Mouse (Mus musculus) cerebellum, adult 8-10 months (tissue): ENCODE measurements at regions not wholly inside any gene's neighbourhood (a gene's known extent, or its start where the extent isn't known, plus 50 kb on each side); places are given as distances from the start of the nearest gene placed in this dataset.

Source experiments
- DNase-seq: peaks from one replicate; pipeline ENCODE4 v3.0.0; 2022

DNA sequence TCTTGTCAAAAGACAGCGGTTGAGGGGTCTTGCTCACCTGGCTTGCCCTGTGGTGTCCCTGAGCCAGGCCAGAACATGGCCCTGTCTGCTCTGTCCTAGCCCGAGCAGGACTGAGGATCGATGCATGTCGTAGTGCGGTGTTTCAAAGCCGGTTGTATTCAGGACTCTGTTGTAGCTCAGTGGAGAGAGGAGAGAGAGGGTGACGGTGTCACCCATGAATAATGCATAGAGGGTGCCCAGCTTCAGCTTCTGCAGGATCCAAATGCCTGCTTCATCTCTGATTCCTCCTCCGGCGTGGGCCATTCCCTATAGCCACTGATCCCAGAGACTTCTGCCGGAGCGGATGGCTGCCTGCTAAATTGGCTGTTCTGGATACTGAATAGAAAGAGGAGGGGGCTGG lies 126.7 kb upstream of the Cadm1 start:
- DNase-seq: no peak

DNA sequence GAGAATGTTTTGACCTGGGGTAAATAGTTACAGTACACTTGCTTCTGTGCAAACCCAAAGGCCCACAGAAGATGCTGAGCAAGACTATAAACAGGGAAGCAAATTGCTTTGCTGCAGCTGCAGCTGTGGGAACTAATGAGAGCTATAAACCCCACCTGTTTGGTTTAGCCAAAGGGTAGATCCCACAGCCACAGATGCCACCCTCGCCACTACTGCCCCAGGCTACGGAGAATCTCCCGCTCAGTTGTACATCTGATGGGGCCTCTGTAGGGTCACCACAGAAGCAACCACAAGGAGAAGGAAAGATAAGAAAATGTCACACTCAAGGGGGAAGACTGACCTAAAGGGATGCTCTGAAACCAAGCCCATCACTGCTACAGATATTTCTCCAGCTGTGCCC lies 125.2 kb upstream of the Cadm1 start:
- DNase-seq: no peak

DNA sequence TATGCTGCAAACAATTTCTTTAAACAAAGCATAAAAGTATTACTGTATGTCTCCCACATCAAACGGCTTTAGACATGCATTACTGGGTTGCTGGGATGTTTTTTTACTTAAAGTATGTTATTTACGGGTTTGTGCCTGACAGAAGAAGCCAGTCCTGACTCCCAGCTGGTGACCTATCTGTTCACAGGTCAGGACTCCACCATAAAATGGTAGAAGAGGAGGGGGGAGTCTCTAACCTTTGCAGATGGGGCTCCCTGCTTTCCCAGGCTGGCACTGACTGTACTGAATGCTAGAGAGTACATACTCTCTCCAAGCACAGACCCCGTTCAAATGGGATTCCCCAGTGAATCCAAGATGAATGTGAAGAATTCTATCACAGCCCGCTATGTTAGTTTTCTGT lies 124.4 kb upstream of the Cadm1 start:
- DNase-seq: no peak

DNA sequence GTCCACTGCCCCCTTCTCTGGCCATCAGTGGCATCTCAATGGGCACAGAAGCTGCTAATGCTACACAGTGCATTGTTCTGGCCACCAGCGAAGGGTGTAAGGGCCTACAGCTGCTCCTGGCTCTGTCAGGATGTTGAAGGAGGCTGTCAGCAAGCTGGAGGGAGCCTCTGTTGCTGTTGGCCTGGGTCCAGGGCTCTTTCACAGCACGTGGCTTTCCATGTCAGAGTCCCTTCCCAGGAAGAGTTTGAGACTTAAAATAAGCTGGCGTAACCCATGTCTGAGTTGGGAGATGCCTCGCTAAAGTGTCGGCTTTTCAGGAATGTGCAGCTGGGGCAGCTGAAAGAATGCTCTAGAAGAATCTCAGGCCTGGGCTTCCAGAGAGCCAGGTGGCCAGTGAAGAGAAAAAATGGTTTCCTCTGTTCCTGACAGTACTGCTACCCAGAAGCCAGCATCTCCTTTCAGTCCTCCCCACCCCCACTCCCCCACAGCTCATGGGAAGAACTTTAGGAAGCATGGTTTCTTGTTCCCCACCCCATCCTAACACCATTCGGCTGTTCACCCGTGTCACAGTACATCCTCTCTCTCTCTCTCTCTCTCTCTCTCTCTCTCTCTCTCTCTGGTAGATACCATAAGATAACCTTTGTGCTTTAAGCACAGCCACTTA lies 122.8 kb upstream of the Cadm1 start:
- no peak for DNase-seq

DNA sequence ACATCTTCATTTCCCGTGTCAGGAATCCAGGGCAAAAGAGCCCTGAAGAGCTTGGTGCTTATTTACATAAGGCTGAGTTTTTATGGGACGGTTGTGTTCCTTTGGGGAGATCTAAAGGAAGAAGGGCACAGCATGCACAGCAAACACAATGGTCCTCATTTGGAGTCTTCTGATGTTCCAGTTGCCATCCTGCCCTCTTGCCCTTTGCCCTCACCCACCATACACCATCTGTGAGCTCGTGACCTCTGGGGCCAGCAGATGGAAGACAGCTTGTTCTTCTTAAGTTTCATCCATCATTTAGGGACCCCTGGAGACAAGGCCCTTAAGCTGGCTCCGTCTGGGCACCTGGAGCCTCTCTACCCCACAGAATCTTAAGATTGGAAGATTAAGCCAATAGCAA lies 121.9 kb upstream of the Cadm1 start:
- DNase-seq: no peak

DNA sequence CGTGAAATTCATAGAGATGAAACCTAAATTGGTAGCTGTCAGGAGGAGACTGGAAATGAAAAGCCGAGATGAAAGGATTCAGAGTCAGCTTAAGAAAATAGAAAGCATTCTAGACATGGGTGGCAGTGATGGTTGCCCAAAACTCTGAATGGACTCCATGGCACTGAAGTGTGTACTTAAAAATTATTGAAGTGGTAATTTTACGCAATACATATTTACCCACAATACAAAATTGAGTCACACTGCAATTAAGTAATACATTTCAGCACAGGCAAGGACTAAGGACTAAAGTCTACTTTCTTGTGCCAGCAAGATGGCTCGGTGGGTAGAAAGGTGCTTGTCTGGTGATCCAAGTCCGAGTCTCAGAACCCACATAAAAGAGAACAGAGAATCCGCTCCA lies 120.4 kb upstream of the Cadm1 start:
- no peak for DNase-seq

DNA sequence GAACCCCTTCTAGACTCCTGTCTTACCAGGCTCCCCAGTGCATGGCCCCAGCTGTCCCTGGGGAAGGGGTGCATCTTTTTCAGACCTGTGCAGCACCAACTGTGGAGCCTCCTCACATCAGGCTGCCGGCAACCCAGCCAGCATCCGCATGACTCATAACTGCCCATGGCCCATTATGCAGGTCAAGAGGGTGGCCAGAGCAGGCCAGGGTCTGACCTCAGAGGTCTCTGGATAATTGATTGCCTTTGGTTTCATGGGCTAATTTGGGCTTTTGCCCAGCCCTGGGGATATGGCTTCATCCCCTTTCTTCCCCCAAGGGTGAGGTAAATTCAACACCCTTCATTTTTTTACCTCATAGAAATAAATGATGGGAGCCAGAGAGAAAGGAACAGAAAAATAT lies 117.2 kb upstream of the Cadm1 start:
- no peak for DNase-seq

DNA sequence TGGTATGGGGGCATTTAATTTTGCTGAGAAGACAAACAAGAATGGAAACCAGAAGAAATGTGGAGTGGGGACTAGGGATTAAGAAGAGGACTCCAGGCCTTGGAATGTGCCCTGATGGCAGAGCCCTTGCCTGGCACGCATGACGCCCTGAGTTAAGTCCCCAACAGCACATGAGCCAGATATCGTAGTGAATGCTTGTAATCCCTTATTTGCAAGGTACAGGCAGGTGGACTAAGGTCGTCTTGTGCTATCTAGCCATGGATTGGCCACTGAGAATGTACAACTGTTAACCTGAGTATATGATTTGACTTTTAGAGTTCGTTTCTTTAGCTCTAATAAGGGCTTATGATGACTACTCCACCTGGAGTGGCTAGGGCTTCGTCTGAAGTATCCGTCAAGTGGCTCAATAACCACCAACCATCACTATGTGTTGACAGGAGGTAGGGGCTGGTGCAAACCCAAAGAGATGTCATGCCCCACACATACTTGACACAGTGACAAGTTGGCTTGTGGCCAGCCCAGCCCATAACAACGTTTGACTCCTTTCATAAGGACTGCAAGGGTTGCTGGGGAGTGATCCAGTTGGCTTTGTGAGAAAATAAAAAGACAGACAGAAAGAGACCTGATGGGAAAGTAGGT lies 115.5 kb upstream of the Cadm1 start:
- no peak for DNase-seq

DNA sequence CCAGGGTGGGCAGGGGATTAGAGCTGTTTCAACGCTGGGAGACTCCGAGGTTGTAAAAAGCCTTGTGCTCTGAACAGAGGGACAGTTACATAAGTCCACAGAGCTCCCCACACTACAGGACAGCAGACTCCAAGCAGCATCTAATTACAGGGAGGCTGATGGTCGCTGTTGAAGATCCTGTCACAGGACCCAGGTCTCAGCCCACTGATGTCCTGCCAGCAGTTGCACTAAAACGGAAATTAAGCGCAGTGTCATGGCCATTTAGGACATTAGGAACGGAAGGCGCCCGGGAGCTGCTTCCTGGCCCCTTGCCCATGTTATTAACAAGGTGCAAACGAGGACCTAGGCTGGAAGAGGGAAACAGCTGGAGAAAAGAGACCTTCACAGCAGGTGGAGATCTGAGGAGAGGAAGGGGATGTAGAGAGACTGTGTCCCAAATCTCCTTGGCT lies 107.8 kb upstream of the Cadm1 start:
- DNase-seq: peak; percentile 68

DNA sequence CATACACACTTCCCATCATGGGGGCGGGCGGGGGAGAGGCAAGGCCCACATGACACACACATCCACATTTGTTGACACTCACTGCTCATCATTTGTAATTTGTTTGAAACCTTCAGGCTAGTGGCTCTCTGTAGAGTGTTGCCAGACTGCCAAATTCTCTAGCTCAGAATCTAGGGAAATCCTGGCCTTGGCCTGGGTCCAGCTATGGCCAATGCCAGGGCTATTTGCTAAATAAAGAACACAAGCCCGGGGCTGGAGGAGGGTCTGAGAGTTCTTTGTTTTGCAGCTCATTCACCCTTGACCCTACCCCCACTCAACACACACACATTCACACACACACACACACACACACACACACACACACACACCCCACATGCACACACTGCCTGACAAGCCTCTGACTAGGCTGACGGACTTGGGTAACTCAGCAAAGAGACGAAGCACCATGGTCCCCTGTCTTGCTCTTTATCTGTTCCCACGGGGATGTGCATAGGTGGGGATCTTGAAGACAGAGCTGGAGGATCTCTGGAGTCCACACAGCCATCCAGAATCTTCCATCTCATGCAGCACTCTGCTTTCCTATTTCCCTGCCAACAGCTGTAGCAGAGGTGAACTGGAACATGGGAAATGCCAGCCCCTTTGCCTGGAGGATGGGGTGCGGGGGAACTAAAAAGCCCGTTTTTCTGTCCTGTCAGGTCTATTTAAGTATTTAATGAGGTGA lies 107.1 kb upstream of the Cadm1 start:
- DNase-seq: peak; percentile 86

DNA sequence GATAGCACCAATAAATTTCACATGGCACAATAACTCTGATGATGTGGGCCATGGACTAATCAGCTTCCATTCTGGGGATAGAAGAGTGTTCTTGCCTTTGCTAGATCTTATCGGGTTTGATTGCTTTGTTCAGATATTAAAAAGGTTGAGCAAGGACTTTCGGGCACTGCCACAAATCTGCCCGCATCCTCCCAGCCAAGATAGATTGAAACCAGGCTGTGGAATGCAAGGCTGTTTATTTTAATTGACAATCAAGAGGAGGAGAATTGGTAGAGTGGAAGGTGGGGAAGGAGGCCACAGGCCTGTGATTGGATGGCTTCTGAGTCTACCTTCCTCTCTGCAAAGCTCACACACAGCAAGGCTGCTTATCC lies 106.5 kb upstream of the Cadm1 start:
- no peak for DNase-seq

DNA sequence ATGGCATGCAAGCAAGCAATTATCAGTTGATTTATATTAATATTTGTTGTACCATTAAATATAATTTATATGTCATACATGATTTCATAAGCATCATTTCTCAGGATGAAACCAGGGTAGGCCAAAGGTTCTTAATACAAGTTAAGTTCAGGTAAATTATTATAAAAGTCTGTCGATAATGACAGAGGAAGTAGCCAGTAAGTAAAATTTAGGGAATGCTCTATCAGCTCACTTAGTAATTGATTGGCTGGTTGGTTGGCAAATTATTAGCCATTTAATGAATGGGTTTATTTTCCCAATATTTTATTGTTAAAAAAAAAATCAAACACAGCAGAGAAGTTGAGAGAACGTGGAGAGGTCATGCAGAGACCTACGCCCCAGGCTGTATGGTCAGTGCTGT lies 105.8 kb upstream of the Cadm1 start:
- DNase-seq: no peak

DNA sequence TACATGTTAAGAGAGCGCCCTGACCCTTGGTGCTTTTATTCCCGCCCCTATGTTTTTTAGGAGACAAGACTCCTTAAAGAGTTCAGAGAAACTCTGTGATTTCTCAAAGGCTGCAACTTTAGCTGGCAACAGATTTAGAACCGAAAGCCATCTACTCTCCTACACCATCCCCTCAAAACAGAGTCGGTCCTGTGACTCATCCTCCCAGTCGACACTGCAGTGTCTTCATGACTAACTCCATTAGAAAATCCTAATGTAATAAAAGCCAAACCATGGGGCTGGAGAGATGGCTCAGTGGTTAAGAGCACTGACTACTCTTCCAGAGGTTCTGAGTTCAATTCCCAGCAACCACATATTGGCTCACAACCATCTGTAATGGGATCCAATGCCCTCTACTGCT lies 103.3 kb upstream of the Cadm1 start:
- DNase-seq: no peak

DNA sequence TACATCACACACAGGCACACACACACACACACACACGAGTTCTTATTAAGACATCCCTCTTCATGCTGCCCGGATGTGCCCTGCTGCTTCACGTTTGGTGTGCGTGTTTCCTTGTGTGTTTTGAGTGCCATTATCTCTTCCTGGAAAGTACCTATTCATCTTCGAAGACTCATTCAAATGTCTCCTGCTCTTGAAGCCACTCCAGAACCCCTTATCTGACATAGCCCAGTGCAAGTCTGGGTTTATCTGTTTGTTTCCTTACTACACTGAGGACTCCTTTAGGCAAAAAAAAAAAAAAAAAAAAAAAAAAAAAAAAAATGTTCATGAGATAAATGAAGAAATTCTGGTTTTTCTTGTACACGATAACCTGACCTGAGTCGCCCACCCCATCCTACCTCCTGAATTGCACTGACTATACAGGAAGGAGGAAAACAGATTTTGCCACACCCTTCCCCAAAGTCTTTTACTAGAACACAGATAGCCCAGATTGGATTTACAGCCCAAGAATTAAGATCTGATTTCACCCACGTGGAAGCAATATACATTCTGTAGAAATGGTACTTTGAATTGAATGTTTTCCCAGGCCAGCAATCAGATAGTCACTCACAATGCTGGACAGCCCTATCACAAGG lies 101.1 kb upstream of the Cadm1 start:
- no peak for DNase-seq

DNA sequence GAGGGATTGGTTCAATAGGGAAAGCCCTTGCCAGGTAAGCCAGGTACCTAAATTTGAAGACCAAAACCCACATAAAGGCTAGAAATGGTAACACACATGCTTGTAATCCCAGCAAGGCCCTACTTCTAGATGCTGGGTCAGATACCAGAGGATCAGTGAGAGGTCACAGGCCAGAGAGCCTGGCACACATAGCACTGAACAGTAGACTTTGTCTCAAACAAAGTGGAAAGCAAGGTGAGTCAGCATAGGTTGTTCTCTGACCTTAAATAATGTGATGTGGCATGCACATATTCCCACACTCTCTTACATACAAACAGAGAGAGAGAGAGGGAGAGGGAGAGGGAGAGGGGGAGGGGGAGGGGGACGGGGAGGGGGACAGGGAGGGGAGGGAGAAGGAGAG lies 100.3 kb upstream of the Cadm1 start:
- no peak for DNase-seq

DNA sequence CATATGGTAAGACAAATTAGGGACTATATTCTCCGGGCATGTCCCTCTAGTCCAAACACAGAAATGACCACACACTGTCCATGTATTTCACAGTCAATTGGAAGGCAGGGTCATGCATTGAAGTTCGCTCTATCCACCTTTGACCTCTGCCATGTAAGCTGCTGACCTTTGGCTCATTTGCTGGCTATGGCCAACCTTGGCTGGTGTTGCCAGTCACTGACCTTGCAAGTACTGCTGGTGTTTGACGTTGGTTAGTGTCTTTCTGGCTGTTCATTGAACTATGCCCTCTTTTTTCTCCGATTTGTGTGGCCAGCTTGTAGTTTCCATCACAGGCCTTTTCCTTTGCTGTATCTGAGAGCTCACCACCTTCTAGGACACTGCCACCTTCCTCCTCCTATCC lies 97.3 kb upstream of the Cadm1 start:
- no peak for DNase-seq

DNA sequence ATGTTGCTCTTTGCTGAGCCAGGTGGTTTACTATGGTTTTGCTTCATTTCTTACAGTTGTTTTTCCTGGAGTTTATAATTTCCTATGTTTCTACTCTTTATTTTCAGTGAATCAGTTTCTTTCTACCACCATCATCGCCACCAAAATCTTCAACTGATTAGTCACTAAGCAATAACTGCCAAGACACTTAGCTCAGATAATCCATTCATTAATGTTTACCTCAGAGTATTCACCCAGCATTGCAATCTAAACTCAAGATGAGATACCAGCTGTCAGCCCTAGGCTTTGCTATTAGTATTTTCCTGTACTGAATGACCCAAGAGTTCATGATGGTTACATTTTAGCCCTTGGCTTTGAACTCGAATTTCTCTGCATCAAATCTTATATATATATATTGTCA lies 96.8 kb upstream of the Cadm1 start:
- no peak for DNase-seq

DNA sequence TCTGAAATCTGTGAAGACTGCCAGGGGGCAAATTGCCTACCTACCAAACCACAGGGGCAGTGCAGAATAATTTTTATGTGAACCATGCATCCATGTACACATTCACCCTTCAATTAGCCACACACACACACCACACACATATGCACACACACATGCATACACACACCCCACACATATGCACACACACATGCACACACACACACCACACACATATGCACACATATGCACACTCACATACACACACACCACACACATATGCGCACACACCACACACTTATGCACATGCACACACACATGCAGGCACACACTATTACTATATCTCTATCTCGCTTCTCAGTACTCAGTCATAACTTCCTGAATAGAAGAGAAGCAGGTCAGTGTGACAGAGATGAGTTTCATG lies 95.9 kb upstream of the Cadm1 start:
- no peak for DNase-seq

DNA sequence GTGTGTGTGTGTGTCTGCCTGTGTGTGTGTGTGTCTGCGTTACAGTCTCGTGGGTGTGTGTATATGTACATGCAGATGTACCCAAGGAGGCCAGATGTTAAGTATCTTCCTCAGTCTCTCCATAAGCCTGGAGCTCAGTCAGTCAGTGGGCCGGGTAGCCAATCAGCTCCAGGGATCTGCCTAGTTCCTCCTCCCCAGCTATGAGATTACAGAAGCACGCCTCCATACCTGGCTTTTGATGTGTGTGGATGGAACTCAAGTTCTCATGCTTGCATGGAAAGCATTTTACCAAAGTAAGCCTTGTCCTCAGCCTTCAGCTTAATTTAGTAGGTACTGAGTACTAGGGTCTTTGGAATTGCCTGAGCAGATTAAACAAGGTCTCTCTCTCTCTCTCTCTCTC lies 91.0 kb upstream of the Cadm1 start:
- no peak for DNase-seq

DNA sequence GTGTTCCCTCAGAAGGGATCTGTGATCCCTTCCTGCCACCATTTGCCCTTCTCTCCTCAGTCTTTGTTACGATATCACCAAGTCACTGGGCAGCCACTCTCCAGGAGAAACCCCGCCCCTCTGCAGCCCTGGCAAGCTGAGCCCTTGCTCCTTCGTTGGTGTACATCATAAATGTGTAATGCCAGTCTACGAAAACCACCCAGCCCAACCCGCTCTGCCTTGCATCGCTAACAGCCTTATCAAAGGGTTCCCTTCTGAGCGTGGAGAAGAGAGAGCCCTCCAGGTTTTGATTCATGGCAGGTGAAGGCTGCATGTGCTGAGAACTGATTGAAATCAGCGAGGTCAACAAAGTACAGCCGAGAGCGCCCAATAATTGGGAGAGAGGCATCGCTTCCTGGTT lies 90.5 kb upstream of the Cadm1 start:
- DNase-seq: no peak

DNA sequence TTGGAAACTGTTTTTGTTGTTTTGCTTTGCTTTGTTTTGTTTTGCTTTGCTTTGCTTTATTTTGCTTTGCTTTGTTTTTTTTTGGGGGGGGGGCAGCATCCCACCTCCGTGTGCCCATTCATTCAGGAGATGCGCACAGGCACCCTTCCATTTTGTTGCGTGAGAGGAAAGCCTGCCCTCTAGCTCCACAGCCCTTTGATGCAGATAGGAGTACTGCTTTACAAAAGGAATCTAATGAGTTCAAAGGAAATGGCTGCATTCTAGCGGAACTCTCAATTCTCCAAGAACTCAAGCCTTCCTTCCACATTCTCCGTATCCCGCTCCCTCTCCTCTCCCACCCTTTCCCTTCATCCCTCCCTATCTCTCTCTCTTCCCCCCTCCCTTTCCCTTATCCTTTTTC lies 89.8 kb upstream of the Cadm1 start:
- no peak for DNase-seq

DNA sequence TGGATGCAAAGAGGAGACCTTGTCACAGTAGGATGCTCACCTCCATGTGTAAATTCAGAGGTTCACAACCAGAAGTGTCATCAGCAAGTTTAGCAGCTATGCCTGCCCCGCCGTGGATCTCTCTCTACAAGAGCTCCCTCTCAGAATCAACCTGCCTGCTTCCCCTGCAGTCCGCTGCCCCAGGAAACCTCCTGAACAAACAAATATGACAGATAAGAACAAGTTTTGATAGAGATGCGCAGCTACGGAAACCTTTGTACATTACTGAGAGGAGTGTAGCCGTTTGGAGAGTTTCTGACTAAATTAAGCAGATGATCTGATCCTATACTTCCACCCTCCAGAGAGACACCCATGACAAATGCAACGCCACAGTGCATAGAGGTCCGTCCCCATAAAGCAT lies 88.8 kb upstream of the Cadm1 start:
- no peak for DNase-seq

DNA sequence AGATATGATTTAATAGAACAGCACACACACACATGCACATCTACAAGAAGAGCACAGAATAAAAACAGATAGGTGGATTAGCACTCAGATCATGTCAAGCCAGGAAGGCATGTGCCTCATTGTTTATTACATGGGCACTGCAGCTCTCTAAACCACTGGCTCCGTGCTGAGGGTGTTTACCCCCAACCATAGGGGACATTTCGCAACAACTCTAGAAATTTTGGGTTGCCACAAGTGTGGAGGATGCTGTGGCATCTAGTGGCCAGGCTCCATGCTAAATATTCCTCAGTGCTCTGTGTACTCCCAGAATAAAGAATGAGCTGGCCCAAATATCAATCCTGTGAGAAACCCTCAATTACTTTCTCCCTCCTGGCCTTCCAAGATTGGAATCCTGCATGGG lies 85.8 kb upstream of the Cadm1 start:
- DNase-seq: no peak

DNA sequence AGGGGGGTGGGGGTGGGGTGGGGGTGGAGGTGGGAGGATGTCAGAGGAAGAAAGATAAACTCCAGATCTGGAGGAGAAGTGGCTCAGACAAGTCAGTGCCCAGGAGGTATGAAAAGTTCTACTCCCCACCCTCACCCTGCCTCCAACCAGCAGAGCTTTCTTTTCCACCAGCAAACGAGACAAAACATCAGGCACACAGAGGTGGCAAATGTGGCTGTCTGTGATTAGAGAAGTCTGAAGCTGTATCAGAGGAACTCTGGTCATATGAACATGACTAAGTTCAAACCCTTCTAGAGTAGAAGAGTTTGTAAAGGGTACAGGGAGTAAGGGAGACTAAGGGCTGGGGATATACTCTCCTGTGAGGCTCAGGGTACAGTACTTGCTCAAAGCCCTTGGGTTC lies 85.2 kb upstream of the Cadm1 start:
- DNase-seq: no peak
